Mouse (Mus musculus) midbrain, embryonic 14.5 days (tissue): ENCODE data around the gene Megf6. TPM values are rescaled to one million over a fixed set of nuclear protein-coding genes. Genes with fewer than 3 reads are reported as not detected.
A peak's percentile ranks its signal among the peaks of the same experiment; 100 is the strongest.

ENCODE experiments used
- ATAC-seq: fragments of 200-750 bp; cut with Nextera tagmentation; 2 replicates; pipeline ENCODE4 v1.8.0; 2017; ENCODE audit warnings: moderate number of reproducible peaks, moderate library complexity; ENCODE audit not compliant: low FRiP score, low TSS enrichment
- DNase-seq: peaks from one replicate; pipeline ENCODE4 v3.0.0-alpha.2; 2015
- H3K27ac ChIP-seq: fragments of 300-500 bp; sonication (generic); replicated peaks from 2 replicates; pipeline ENCODE4 v1.5.1; 2014; ENCODE audit warnings: mild to moderate bottlenecking, low read depth, low read length, moderate library complexity
- H3K27me3 ChIP-seq: fragments of 300-500 bp; sonication (generic); 2 replicates; pipeline ENCODE4 v1.6.1; 2014; ENCODE audit warnings: low read length, control low read depth, mixed read lengths; ENCODE audit not compliant: control insufficient read depth, insufficient read depth
- H3K36me3 ChIP-seq: fragments of 300-500 bp; sonication (generic); 2 replicates; pipeline ENCODE4 v1.6.1; 2014; ENCODE audit warnings: low read length, control low read depth; ENCODE audit not compliant: control insufficient read depth, insufficient read depth
- H3K4me1 ChIP-seq: fragments of 300-500 bp; sonication (generic); 2 replicates; pipeline ENCODE4 v1.6.1; 2014; ENCODE audit warnings: mild to moderate bottlenecking, antibody characterized with exemption, low read length, control low read depth; ENCODE audit not compliant: control insufficient read depth, insufficient read depth
- H3K4me2 ChIP-seq: fragments of 300-500 bp; sonication (generic); 2 replicates; pipeline ENCODE4 v1.6.1; 2014; ENCODE audit warnings: mild to moderate bottlenecking, low read length, moderate library complexity
- H3K4me3 ChIP-seq: fragments of 300-500 bp; sonication (generic); replicated peaks from 2 replicates; pipeline ENCODE4 v1.5.1; 2014; ENCODE audit warnings: low read depth, low read length
- H3K9ac ChIP-seq: fragments of 300-500 bp; sonication (generic); replicated peaks from 2 replicates; pipeline ENCODE4 v1.6.1; 2014; ENCODE audit warnings: mild to moderate bottlenecking, low read length, moderate library complexity
- H3K9me3 ChIP-seq: fragments of 300-500 bp; sonication (generic); 2 replicates; pipeline ENCODE4 v1.6.1; 2016; ENCODE audit warnings: low read length, control low read depth, mixed read lengths; ENCODE audit not compliant: control insufficient read depth
- WGBS: fragments of 180-500 bp; shearing (Covaris S2); extraction: QIAGEN DNeasy Blood & Tissue Kit; methylation state at CpG from one replicate; pipeline ENCODE4 v1.1.7; 2014; 5-methylcytosine and 5-hydroxymethylcytosine counted together
- polyA plus RNA-seq: library from polyadenylated mRNA; unstranded; fragments of >200 nt; fragmentation: Nextera tagmentation; extraction: Ambion mirVana; gene quantifications from 2 replicates; pipeline ENCODE4 v1.2.1, GENCODE M21; 2014

Megf6 gene
- polyA plus RNA-seq, 1 experiment from 2014 or later = 8.4 TPM

GRCm38 (mm10) chr4:154229569-154229968, 59.0 kb downstream of the Megf6 start:
- H3K4me2 ChIP-seq = no peak overlapping the region
- H3K36me3 ChIP-seq = no peaks in the 10 kb centered on the region
- no peak overlapping the region for H3K4me3 ChIP-seq
- no peaks in the 10 kb centered on the region for H3K4me1 ChIP-seq
- no peaks in the 10 kb centered on the region for H3K27me3 ChIP-seq
- H3K27ac ChIP-seq = no peak overlapping the region
- no peak overlapping the region for H3K9ac ChIP-seq
- ATAC-seq (no peak), DNase-seq (no peak)
- no peaks in the 10 kb centered on the region for H3K9me3 ChIP-seq
- WGBS = 93% methylated on average over 9 of the region's 9 CpGs

GRCm38 (mm10) chr4:154231380-154231779, 60.9 kb downstream of the Megf6 start:
- 87% methylated on average over 7 of the region's 7 CpGs for WGBS
- no peak overlapping the region for H3K27ac ChIP-seq
- H3K9ac ChIP-seq = no peak overlapping the region
- H3K27me3 ChIP-seq = no peaks in the 10 kb centered on the region
- no peak overlapping the region for H3K4me3 ChIP-seq
- no peaks in the 10 kb centered on the region for H3K36me3 ChIP-seq
- DNase-seq = no peak
- no peak for ATAC-seq
- H3K9me3 ChIP-seq = no peaks in the 10 kb centered on the region
- no peaks in the 10 kb centered on the region for H3K4me1 ChIP-seq
- no peak overlapping the region for H3K4me2 ChIP-seq

- no peaks in the 10 kb centered on the region for H3K36me3 ChIP-seq
- ATAC-seq (no peak), DNase-seq (no peak)
- H3K4me3 ChIP-seq = no peak overlapping the region
- no peak overlapping the region for H3K4me2 ChIP-seq
- H3K27me3 ChIP-seq = no peaks in the 10 kb centered on the region
- 82% methylated on average over 4 of the region's 4 CpGs for WGBS
- H3K9me3 ChIP-seq = no peaks in the 10 kb centered on the region
- H3K9ac ChIP-seq = no peak overlapping the region
- no peak overlapping the region for H3K27ac ChIP-seq
- peaks cover 8% of the 10 kb centered on the region for H3K4me1 ChIP-seq
These were observed 61.8 kb downstream of the Megf6 start for GRCm38 (mm10) chr4:154232295-154232694.

GRCm38 (mm10) chr4:154236001-154236400, 65.5 kb downstream of the Megf6 start:
- Histone ChIP-seq H3K27me3 (no peaks in the 10 kb centered on the region), H3K4me3 (no peak overlapping the region), H3K4me1 (peaks cover 11% of the 10 kb centered on the region), H3K9ac (no peak overlapping the region), H3K9me3 (no peaks in the 10 kb centered on the region), H3K4me2 (no peak overlapping the region), H3K36me3 (no peaks in the 10 kb centered on the region), H3K27ac (no peak overlapping the region)
- no peak for ATAC-seq
- no peak for DNase-seq
- WGBS = 44% methylated on average over 3 of the region's 3 CpGs

GRCm38 (mm10) chr4:154236893-154237292, 66.4 kb downstream of the Megf6 start:
- 0 out of 2 replicates have a peak, but pooled peaks have one; percentile 27 for ATAC-seq

GRCm38 (mm10) chr4:154237306-154237705, 66.8 kb downstream of the Megf6 start:
- H3K36me3 ChIP-seq = no peaks in the 10 kb centered on the region
- 3% methylated on average over 9 of the region's 9 CpGs for WGBS
- DNase-seq (peak; percentile 45), ATAC-seq (peak; percentile 46; the same call in 1 of the 2 replicates)
- H3K9me3 ChIP-seq = no peaks in the 10 kb centered on the region
- 0 out of 2 replicates have a peak overlapping the region, but pooled peaks have one; percentile 1 for H3K4me3 ChIP-seq
- H3K4me2 ChIP-seq = peak overlapping the region; percentile 40
- no peak overlapping the region for H3K27ac ChIP-seq
- H3K9ac ChIP-seq = no peak overlapping the region; the same call in 1 of the 2 replicates
- peaks cover 11% of the 10 kb centered on the region for H3K4me1 ChIP-seq
- H3K27me3 ChIP-seq = no peaks in the 10 kb centered on the region

More at GRCm38 (mm10) chr4:154236893-154237292, 66.4 kb downstream of the Megf6 start:
- H3K9ac ChIP-seq = no peak overlapping the region; the same call in 1 of the 2 replicates
- DNase-seq = peak; percentile 51
- no peaks in the 10 kb centered on the region for H3K9me3 ChIP-seq
- WGBS = 4% methylated on average over 10 of the region's 10 CpGs
- H3K4me3 ChIP-seq = no peak overlapping the region
- H3K4me2 ChIP-seq = peak overlapping the region; percentile 40
- H3K36me3 ChIP-seq = no peaks in the 10 kb centered on the region
- H3K27ac ChIP-seq = no peak overlapping the region
- no peaks in the 10 kb centered on the region for H3K27me3 ChIP-seq
- H3K4me1 ChIP-seq = peaks cover 11% of the 10 kb centered on the region

GRCm38 (mm10) chr4:154239199-154239598, 68.7 kb downstream of the Megf6 start:
- DNase-seq = no peak

GRCm38 (mm10) chr4:154240608-154241007, 70.1 kb downstream of the Megf6 start:
- 57% methylated on average over 11 of the region's 11 CpGs for WGBS
- DNase-seq = no peak
- peaks cover 11% of the 10 kb centered on the region for H3K4me1 ChIP-seq

More at GRCm38 (mm10) chr4:154239199-154239598, 68.7 kb downstream of the Megf6 start:
- no peak overlapping the region for H3K4me2 ChIP-seq
- no peak overlapping the region for H3K9ac ChIP-seq
- H3K4me1 ChIP-seq = peaks cover 11% of the 10 kb centered on the region
- H3K27me3 ChIP-seq = no peaks in the 10 kb centered on the region
- WGBS = 88% methylated on average over 8 of the region's 8 CpGs
- H3K9me3 ChIP-seq = no peaks in the 10 kb centered on the region
- H3K27ac ChIP-seq = no peak overlapping the region
- H3K4me3 ChIP-seq = no peak overlapping the region
- no peak for ATAC-seq
- no peaks in the 10 kb centered on the region for H3K36me3 ChIP-seq

GRCm38 (mm10) chr4:154245342-154245741, 74.8 kb downstream of the Megf6 start:
- no peaks in the 10 kb centered on the region for H3K4me1 ChIP-seq
- H3K4me2 ChIP-seq = no peak overlapping the region
- H3K9me3 ChIP-seq = no peaks in the 10 kb centered on the region
- H3K4me3 ChIP-seq = no peak overlapping the region
- DNase-seq = no peak
- H3K27ac ChIP-seq = no peak overlapping the region
- 80% methylated on average over 7 of the region's 7 CpGs for WGBS
- H3K36me3 ChIP-seq = no peaks in the 10 kb centered on the region
- no peaks in the 10 kb centered on the region for H3K27me3 ChIP-seq
- no peak for ATAC-seq
- no peak overlapping the region for H3K9ac ChIP-seq

More at GRCm38 (mm10) chr4:154240608-154241007, 70.1 kb downstream of the Megf6 start:
- no peak for ATAC-seq
- no peak overlapping the region for H3K9ac ChIP-seq
- no peak overlapping the region for H3K4me3 ChIP-seq
- no peak overlapping the region for H3K4me2 ChIP-seq
- no peaks in the 10 kb centered on the region for H3K9me3 ChIP-seq
- no peak overlapping the region for H3K27ac ChIP-seq
- H3K36me3 ChIP-seq = no peaks in the 10 kb centered on the region
- no peaks in the 10 kb centered on the region for H3K27me3 ChIP-seq
